Mouse (Mus musculus) intestine, postnatal 0 days (tissue): ENCODE measurements at regions not wholly inside any gene's neighbourhood (a gene's known extent, or its start where the extent isn't known, plus 50 kb on each side); places are given as distances from the start of the nearest gene placed in this dataset.

Experiments
- ATAC-seq: fragments of 200-750 bp; cut with Nextera tagmentation; 2 replicates; pipeline ENCODE4 v1.8.0; 2017; ENCODE audit warnings: mild to moderate bottlenecking, moderate TSS enrichment, moderate library complexity
- H3K27ac ChIP-seq: fragments of 300-500 bp; sonication (generic); 2 replicates; pipeline ENCODE4 v1.5.1; 2014; ENCODE audit warnings: mild to moderate bottlenecking, low read depth, low read length, moderate library complexity
- H3K27me3 ChIP-seq: fragments of 300-500 bp; sonication (generic); replicated peaks from 2 replicates; pipeline ENCODE4 v1.6.1; 2014; ENCODE audit warnings: low read length, mixed read lengths; ENCODE audit not compliant: control insufficient read depth, insufficient read depth
- H3K36me3 ChIP-seq: fragments of 300-500 bp; sonication (generic); 2 replicates; pipeline ENCODE4 v1.6.1; 2014; ENCODE audit warnings: mild to moderate bottlenecking, moderate library complexity; ENCODE audit not compliant: control insufficient read depth, insufficient read depth
- H3K4me1 ChIP-seq: fragments of 300-500 bp; sonication (generic); replicated peaks from 2 replicates; pipeline ENCODE4 v1.6.1; 2014; ENCODE audit warnings: antibody characterized with exemption, low read length, mixed read lengths; ENCODE audit not compliant: control insufficient read depth, insufficient read depth
- H3K4me2 ChIP-seq: fragments of 300-500 bp; sonication (generic); replicated peaks from 2 replicates; pipeline ENCODE4 v1.6.1; 2014; ENCODE audit warnings: low read depth, mild to moderate bottlenecking, moderate library complexity
- H3K4me3 ChIP-seq: fragments of 300-500 bp; sonication (generic); 2 replicates; pipeline ENCODE4 v1.5.1; 2014; ENCODE audit warnings: low read depth, low read length
- H3K9ac ChIP-seq: fragments of 300-500 bp; sonication (generic); 2 replicates; pipeline ENCODE4 v1.6.1; 2014; ENCODE audit warnings: mild to moderate bottlenecking, low read depth, low read length
- H3K9me3 ChIP-seq: fragments of 300-500 bp; sonication (generic); 2 replicates; pipeline ENCODE4 v1.6.1; 2016; ENCODE audit warnings: mixed run types; ENCODE audit not compliant: control insufficient read depth
- CTCF ChIP-seq: sonication (generic); IDR thresholded peaks from 2 replicates; pipeline ENCODE4 v1.5.1; 2016; ENCODE audit warnings: low read depth, mild to moderate bottlenecking, control low read depth, antibody characterized with exemption, moderate library complexity
- WGBS: fragments of 180-500 bp; shearing (Covaris S2); extraction: QIAGEN DNeasy Blood & Tissue Kit; methylation state at CpG from one replicate; pipeline ENCODE4 v1.1.7; 2014; 5-methylcytosine and 5-hydroxymethylcytosine counted together

GRCm38 (mm10) chr3:103496683-103497082 lies 78.3 kb upstream of the Syt6 start:
- Histone ChIP-seq H3K27ac (no peak overlapping the region), H3K27me3 (no peaks in the 10 kb centered on the region), H3K4me3 (no peak overlapping the region), H3K4me1 (no peaks in the 10 kb centered on the region), H3K36me3 (no peaks in the 10 kb centered on the region), H3K9me3 (no peaks in the 10 kb centered on the region), H3K9ac (no peak overlapping the region), H3K4me2 (no peak overlapping the region)
- 82% methylated on average over 3 of the region's 3 CpGs for WGBS
- no peak for TF ChIP-seq CTCF
- no peak for ATAC-seq

GRCm38 (mm10) chr3:103497696-103498095 lies 77.3 kb upstream of the Syt6 start:
- no peak overlapping the region for H3K27ac ChIP-seq
- no peaks in the 10 kb centered on the region for H3K36me3 ChIP-seq
- no peaks in the 10 kb centered on the region for H3K4me1 ChIP-seq
- no peak for TF ChIP-seq CTCF
- no peaks in the 10 kb centered on the region for H3K27me3 ChIP-seq
- no peak overlapping the region for H3K4me2 ChIP-seq
- WGBS: 89% methylated on average over 3 of the region's 3 CpGs
- H3K4me3 ChIP-seq: no peak overlapping the region
- ATAC-seq: no peak
- no peaks in the 10 kb centered on the region for H3K9me3 ChIP-seq
- no peak overlapping the region for H3K9ac ChIP-seq

GRCm38 (mm10) chr3:103498458-103498857 lies 76.6 kb upstream of the Syt6 start:
- no peak for ATAC-seq
- H3K27me3 ChIP-seq: no peaks in the 10 kb centered on the region
- 89% methylated on average over 4 of the region's 4 CpGs for WGBS
- H3K27ac ChIP-seq: no peak overlapping the region
- TF ChIP-seq CTCF: no peak
- H3K4me2 ChIP-seq: no peak overlapping the region
- no peaks in the 10 kb centered on the region for H3K9me3 ChIP-seq
- no peak overlapping the region for H3K4me3 ChIP-seq
- H3K36me3 ChIP-seq: no peaks in the 10 kb centered on the region
- H3K4me1 ChIP-seq: no peaks in the 10 kb centered on the region
- H3K9ac ChIP-seq: no peak overlapping the region

- no peak for ATAC-seq
Observed at GRCm38 (mm10) chr3:103499801-103500200, 75.2 kb upstream of the Syt6 start.

GRCm38 (mm10) chr3:103500366-103500765 lies 74.7 kb upstream of the Syt6 start:
- WGBS: 56% methylated on average over 4 of the region's 4 CpGs
- Histone ChIP-seq H3K4me1 (no peaks in the 10 kb centered on the region), H3K9me3 (no peaks in the 10 kb centered on the region), H3K4me2 (no peak overlapping the region), H3K9ac (no peak overlapping the region), H3K27me3 (no peaks in the 10 kb centered on the region), H3K36me3 (no peaks in the 10 kb centered on the region), H3K27ac (no peak overlapping the region), H3K4me3 (no peak overlapping the region)
- no peak for TF ChIP-seq CTCF
- ATAC-seq: no peak

More at GRCm38 (mm10) chr3:103499801-103500200, 75.2 kb upstream of the Syt6 start:
- Histone ChIP-seq H3K4me2 (no peak overlapping the region), H3K9ac (no peak overlapping the region), H3K4me1 (no peaks in the 10 kb centered on the region), H3K36me3 (no peaks in the 10 kb centered on the region), H3K9me3 (no peaks in the 10 kb centered on the region), H3K27ac (no peak overlapping the region), H3K27me3 (no peaks in the 10 kb centered on the region), H3K4me3 (no peak overlapping the region)
- WGBS: 45% methylated on average over 1 of the region's 1 CpGs
- TF ChIP-seq CTCF: no peak

GRCm38 (mm10) chr3:103504160-103504559 lies 70.9 kb upstream of the Syt6 start:
- no peaks in the 10 kb centered on the region for H3K27me3 ChIP-seq
- no peak overlapping the region for H3K4me2 ChIP-seq
- no peak for ATAC-seq
- no peaks in the 10 kb centered on the region for H3K4me1 ChIP-seq
- no peaks in the 10 kb centered on the region for H3K9me3 ChIP-seq
- no peak for TF ChIP-seq CTCF
- WGBS: 80% methylated on average over 3 of the region's 3 CpGs
- no peaks in the 10 kb centered on the region for H3K36me3 ChIP-seq
- H3K9ac ChIP-seq: no peak overlapping the region
- no peak overlapping the region for H3K27ac ChIP-seq
- no peak overlapping the region for H3K4me3 ChIP-seq

- no peaks in the 10 kb centered on the region for H3K36me3 ChIP-seq
- H3K4me3 ChIP-seq: no peak overlapping the region
- no peak overlapping the region for H3K27ac ChIP-seq
- no peak for TF ChIP-seq CTCF
- ATAC-seq: no peak
- no peak overlapping the region for H3K9ac ChIP-seq
- no peaks in the 10 kb centered on the region for H3K27me3 ChIP-seq
- no peaks in the 10 kb centered on the region for H3K4me1 ChIP-seq
- 46% methylated on average over 6 of the region's 6 CpGs for WGBS
- no peaks in the 10 kb centered on the region for H3K9me3 ChIP-seq
- H3K4me2 ChIP-seq: no peak overlapping the region
Observed at GRCm38 (mm10) chr3:103513411-103513810, 61.6 kb upstream of the Syt6 start.
